11 mouse cellular contexts compared by ENCODE assay signal in the genomic region with DNA sequence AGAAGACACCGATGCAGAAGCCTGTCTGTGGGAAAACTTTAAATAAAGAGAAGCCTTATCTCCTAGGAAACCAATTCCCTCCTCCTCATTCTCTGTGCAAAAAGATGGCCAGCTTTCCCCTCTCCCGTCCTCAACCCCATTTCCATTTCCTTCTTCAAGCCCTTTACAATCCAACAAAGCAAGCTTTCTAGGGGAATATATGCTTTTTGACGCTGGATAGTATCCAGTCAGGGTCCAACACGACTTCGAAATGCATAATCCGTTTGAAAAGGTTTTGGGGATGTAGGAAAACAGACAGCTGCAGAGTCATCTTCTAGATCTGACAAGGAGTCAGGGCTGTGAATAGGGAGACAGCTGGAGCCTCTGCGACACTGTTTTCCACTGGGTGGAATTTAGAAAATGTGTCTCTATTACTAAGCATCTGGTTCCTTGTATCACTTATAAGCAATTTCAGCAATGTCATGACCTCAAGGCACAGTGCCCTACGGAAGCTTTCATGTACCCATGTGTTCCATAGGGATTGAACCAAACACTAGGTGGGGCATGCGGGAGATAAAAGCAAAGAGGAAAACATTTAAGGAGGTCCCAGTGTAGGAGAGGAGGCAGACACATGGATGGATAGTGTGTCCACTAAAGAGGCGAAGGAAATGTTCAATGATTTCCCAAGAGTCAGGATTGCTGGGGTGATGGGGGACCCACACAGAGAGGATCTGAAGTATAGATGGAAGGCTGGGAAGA.
DNase-seq lines count a peak whose midpoint lies in the region; ATAC-seq and TF ChIP-seq lines count a peak whose summit lies in the region.
"Had no signal": no experiment of that assay in that cellular context is flagged by ENCODE, and none has a peak within 500 bp of the region (broad histone marks: within the 10 kb centered on the region; RNA-seq: fewer than 3 reads in every experiment).

No protein-coding gene starts in this region.

- no peaks in the 10 kb centered on the region for H3K4me1 ChIP-seq in embryonic facial prominence, embryonic 14.5 days (ENCODE audit: control insufficient read depth, insufficient read depth, low read length)
- peaks cover 20% of the 10 kb centered on the region for H3K4me1 ChIP-seq in midbrain, embryonic 13.5 days (replicated peaks)

- no peaks in the 10 kb centered on the region for H3K9me3 ChIP-seq in embryonic facial prominence, embryonic 14.5 days (ENCODE audit: control insufficient read depth, low read length)
- no peaks in the 10 kb centered on the region for H3K9me3 ChIP-seq in midbrain, embryonic 13.5 days

- H3K27ac ChIP-seq in embryonic facial prominence, embryonic 14.5 days (replicated peaks; ENCODE audit: low read depth, low read length), result no peak overlapping the region
- H3K27ac ChIP-seq in midbrain, embryonic 13.5 days, result no peak overlapping the region
- no peak overlapping the region for H3K27ac ChIP-seq in gastrocnemius, adult 2 months

- no peaks in the 10 kb centered on the region for H3K27me3 ChIP-seq in embryonic facial prominence, embryonic 14.5 days (replicated peaks; ENCODE audit: control insufficient read depth, insufficient read depth, low read length)
- no peaks in the 10 kb centered on the region for H3K27me3 ChIP-seq in midbrain, embryonic 13.5 days

- no peak overlapping the region for H3K9ac ChIP-seq in embryonic facial prominence, embryonic 14.5 days (ENCODE audit: low read depth, low read length)
- no peak overlapping the region for H3K9ac ChIP-seq in midbrain, embryonic 13.5 days (replicated peaks)
- H3K9ac ChIP-seq: liver, postnatal 0 days had no signal

- H3K4me3 ChIP-seq in embryonic facial prominence, embryonic 14.5 days (ENCODE audit: low read depth, low read length), result no peak overlapping the region
- H3K4me3 ChIP-seq in midbrain, embryonic 13.5 days (replicated peaks), result no peak overlapping the region
- H3K4me3 ChIP-seq in gastrocnemius, adult 2 months, result no peak overlapping the region
- H3K4me3 ChIP-seq: erythroblast, embryonic 14.5 days had no signal

- WGBS in embryonic facial prominence, embryonic 14.5 days, result 47% methylated on average over 10 of the region's 10 CpGs
- 32% methylated on average over 10 of the region's 10 CpGs for WGBS in midbrain, embryonic 13.5 days

- peak; percentile 10 for DNase-seq in kidney, postnatal 10 days
- DNase-seq in kidney, postnatal 4 days, result no peak
- DNase-seq in embryonic facial prominence, embryonic 14.5 days (ENCODE audit: low spot score), result peak; percentile 63
- DNase-seq in layer of hippocampus, adult 18-20 months (ENCODE audit: low spot score in 2 of 2), result peak; percentile 30 to 48
- DNase-seq in heart, adult 8-10 months (ENCODE audit: low spot score), result no peak
- DNase-seq in urinary bladder, adult 2 months (ENCODE audit: low spot score), result no peak
- DNase-seq in gastrocnemius, adult 2 months, result no peak
- DNase-seq: kidney, postnatal 25 days; liver, postnatal 0 days had no signal

- ATAC-seq in embryonic facial prominence, embryonic 14.5 days (ENCODE audit: low read depth), result peak; percentile 74; the same call in 1 of the 2 replicates
- peak; percentile 48; the same call in 1 of the 2 replicates for ATAC-seq in midbrain, embryonic 13.5 days
- ATAC-seq: liver, postnatal 0 days had no signal

- no peaks in the 10 kb centered on the region for H3K36me3 ChIP-seq in embryonic facial prominence, embryonic 14.5 days (ENCODE audit: control insufficient read depth, insufficient read depth, low read length)
- no peaks in the 10 kb centered on the region for H3K36me3 ChIP-seq in midbrain, embryonic 13.5 days

- TF ChIP-seq CTCF in gastrocnemius, adult 2 months (IDR thresholded peaks at IDR 0.05), result no peak

- no peak overlapping the region for H3K4me2 ChIP-seq in embryonic facial prominence, embryonic 14.5 days (ENCODE audit: low read depth, low read length)
- no peak overlapping the region for H3K4me2 ChIP-seq in midbrain, embryonic 13.5 days (replicated peaks)

- intact Hi-C loops in gastrocnemius, adult 2 months (cut with DNase I), result no loop called here

Comparison
In these comparisons a context has a peak if more than half of its experiments do, and no peak if none do; other contexts are left out.
1. DNase-seq: peak in kidney, postnatal 10 days (single experiment), embryonic facial prominence, embryonic 14.5 days (single experiment) and layer of hippocampus, adult 18-20 months (2 of 2); none in kidney, postnatal 4 days (0 of 2), heart, adult 8-10 months (single experiment), urinary bladder, adult 2 months (single experiment) and gastrocnemius, adult 2 months (single experiment).